Mouse (Mus musculus): ENCODE data around the gene Akap6.

DNA sequence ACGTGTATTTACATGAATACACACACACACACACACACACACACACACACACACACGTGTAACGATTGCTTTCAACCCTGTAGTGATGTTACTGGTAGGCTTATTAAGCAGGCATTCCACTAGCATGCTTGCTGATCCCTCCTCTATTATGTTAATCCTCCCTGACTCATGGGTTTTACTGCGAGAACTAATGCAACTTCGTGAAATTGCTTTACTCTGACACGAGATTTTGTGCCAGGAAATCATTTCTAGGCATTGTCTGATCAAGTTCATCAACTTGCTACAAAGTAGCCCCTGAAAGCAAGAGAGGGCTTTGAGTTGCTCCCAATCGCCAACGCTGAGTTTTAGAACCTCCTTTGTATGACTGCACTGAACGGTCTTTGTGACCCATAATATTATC lies 132.6 kb downstream of the Akap6 start:
- no peak for TF ChIP-seq POLR2A (IDR thresholded peaks at IDR 0.05; ENCODE audit: low read depth, low read length)
- no peak for TF ChIP-seq CHD2 (IDR thresholded peaks at IDR 0.05; ENCODE audit: low read length)
- no peak for TF ChIP-seq CTCF (conservative IDR thresholded peaks at IDR 0.05 in 1 of 2, IDR thresholded peaks at IDR 0.05 in 1 of 2; ENCODE audit: low read depth in 2 of 2, low read length in 2 of 2)
- no peak for TF ChIP-seq MAFK (IDR thresholded peaks at IDR 0.05; ENCODE audit: insufficient replicate concordance, low read length)
